Mouse (Mus musculus): ENCODE results near the gene Orai3.

The Orai3 gene

GRCm38 (mm10) chr7:127799211-127799610 lies 29.6 kb downstream of the Orai3 start:
- DNase-seq (ENCODE audit: low spot score) = no peak

DNA sequence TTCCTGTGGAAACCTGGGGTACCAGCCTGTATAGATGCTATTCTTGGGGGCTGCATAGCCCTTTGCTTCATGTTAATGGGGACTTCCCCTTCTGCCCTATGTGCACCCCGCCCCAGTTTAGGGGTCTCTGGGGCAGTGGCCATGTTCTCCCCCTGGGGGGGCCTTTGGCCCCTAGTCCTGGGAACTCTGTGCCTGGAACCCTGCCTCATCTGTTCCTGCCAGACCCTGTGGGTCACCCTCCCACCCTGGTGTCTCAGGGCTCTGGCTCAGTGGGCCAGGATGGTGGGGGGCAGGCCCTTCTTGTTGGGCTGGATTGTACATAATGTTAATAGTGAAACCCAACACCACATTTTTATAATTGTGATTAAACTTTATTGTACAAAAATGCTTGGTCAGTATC lies 30.1 kb downstream of the Orai3 start:
- DNase-seq (ENCODE audit: low spot score) = no peak

- peak; percentile 91 for DNase-seq (ENCODE audit: low spot score)
These were observed 30.9 kb downstream of the Orai3 start, which contains the start of gene Hsd3b7 for GRCm38 (mm10) chr7:127800435-127801009. TSS of gene Hsd3b7 (plus strand) at chr7:127800604.

DNA sequence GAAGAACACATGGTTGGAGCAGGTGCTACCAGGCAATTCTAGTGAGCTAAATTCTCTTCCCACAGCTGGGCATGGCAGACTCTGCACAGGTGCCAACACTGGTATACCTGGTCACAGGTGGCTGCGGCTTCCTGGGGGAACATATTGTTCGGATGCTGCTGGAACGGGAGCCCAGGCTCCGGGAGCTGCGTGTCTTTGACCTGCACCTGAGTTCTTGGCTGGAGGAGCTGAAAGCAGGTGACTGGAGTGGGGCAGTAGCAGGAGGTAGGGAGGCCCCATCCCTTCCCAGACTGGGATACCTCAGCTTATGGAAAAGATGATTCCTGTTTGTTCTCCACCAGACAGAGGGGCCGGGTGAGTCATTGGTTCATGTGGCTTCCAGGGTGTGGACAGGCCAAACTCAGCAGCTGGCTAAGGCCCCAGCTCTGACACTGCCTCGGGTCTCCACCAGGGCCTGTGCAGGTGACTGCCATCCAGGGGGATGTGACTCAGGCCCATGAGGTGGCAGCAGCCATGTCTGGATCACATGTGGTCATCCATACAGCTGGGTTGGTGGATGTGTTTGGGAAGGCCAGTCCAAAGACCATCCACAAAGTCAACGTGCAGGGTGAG lies 31.5 kb downstream of the Orai3 start:
- DNase-seq (ENCODE audit: low spot score) = no peak

DNA sequence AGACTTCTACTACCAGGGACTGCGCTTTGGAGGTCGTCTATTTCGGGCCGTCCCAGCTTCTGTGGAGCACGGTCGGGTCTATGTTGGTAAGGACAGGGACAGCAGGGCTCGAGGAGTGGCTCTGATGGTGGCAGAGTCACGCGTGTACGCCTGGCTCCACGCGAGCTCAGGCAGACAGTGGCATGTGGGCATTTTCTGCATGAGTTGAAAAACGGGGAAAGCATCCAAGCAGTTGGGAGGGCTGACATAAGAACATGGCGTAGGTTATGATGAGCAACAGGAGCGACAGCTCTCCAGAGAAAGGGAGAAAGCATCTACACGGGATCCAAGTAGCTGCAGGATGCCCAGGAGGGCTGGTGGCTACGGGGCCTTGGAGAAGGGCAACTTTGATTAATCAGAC lies 32.7 kb downstream of the Orai3 start:
- no peak for DNase-seq (ENCODE audit: low spot score)

- no peak for DNase-seq (ENCODE audit: low spot score)
These were observed 39.2 kb downstream of the Orai3 start for GRCm38 (mm10) chr7:127808821-127809220.

DNA sequence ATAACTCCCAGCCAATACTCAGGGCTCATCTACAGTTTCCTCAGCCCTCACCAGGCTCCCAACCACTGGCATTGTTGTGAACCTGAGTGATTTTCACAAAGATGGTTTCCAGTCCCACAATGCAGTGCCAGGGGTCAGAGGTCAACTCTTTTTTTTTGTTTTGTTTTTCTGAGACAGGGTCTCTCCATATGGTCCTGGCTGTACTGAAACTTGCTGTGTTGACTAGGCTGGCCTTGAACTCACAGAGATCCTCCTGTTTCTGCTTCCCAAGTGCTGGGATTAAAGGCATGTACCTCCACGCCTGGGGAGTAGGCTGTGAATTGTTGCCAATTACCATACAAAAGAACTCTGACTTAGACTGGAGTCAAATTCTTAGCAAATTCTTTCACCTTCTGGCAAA lies 40.2 kb downstream of the Orai3 start:
- DNase-seq (ENCODE audit: low spot score) = no peak

DNA sequence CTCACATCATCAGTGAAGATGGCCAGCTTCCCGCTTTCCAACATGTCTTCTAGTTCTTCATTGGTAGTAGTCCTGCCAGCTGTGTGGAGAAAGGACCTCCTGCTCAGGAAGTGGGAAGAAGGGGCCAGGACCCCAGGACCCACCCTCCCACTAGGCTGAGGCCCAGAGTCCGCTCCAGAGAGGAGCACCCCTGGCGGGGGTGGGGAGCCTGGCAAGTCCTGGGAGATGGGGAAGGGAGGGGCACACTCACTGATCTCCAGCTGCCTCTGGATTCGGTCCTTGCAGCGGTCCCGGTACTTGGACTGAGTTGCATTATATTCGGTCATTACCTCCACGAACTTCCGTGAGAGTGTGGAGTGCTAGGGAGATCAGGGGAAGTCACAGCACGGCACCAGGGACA lies 41.0 kb downstream of the Orai3 start:
- no peak for DNase-seq (ENCODE audit: low spot score)

- DNase-seq (ENCODE audit: low spot score) = no peak
These were observed 41.6 kb downstream of the Orai3 start for GRCm38 (mm10) chr7:127811240-127811639.

- DNase-seq (ENCODE audit: low spot score) = no peak
These were observed 42.7 kb downstream of the Orai3 start for GRCm38 (mm10) chr7:127812292-127812691.

GRCm38 (mm10) chr7:127813821-127814220 lies 44.2 kb downstream of the Orai3 start:
- no peak for DNase-seq (ENCODE audit: low spot score)

- no peak for DNase-seq (ENCODE audit: low spot score)
These were observed 44.8 kb downstream of the Orai3 start for GRCm38 (mm10) chr7:127814241-127814921.

DNA sequence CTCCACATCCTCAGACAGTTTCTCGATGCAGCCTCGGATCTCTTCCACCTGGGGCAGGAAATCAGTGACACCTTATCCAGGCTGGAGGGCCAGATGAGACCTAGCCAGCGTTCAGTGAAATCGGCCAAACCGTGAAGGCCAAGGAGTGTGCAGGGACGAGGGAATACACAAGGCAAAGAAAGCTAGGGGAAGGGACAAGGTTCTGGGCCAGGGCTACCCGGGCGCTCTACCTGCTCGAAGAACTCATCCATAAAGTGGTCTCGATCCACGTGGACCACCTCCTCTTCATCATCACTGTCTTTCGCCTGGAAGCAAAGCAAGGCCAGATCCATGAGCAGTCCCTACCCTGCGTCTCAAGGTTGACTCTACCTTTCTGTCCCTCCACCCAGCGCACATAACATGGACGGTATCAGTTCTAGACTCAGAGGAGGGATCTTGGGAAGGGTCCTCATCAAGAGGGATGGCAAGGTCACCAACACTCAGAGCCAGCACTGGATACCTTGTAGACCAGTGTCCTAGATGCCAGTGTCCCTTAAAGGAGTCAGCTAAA lies 45.6 kb downstream of the Orai3 start:
- no peak for DNase-seq (ENCODE audit: low spot score)

- no peak for DNase-seq (ENCODE audit: low spot score)
These were observed 46.6 kb downstream of the Orai3 start for GRCm38 (mm10) chr7:127815954-127816821.

GRCm38 (mm10) chr7:127817053-127817452 lies 47.4 kb downstream of the Orai3 start:
- no peak for DNase-seq (ENCODE audit: low spot score)

- DNase-seq (ENCODE audit: low spot score) = no peak
These were observed 48.2 kb downstream of the Orai3 start for GRCm38 (mm10) chr7:127817776-127818175.

- no peak for DNase-seq (ENCODE audit: low spot score)
These were observed 51.4 kb downstream of the Orai3 start for GRCm38 (mm10) chr7:127820836-127821509.

DNA sequence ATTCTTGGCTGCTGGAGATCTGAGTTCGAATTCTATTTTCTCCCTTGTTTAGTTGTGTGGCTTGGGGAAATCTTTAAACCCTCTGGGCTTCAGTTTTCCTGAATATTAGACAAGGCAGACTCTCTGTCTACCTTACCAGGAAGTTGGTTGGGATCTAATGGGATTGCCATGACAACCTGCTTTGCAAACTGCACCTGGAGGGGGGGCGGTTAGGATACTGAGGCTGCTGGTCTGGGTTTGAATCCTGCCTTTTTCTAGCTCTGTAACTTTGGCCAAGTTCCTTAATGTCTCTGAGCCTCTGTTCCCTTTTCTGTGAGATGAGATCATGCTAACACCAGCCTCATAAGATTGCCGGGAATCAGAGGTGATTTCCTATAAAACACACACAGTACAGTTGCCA lies 52.9 kb downstream of the Orai3 start:
- no peak for DNase-seq (ENCODE audit: low spot score)

GRCm38 (mm10) chr7:127823236-127824171 lies 53.9 kb downstream of the Orai3 start:
- DNase-seq (ENCODE audit: low spot score) = no peak

- no peak for DNase-seq (ENCODE audit: low spot score)
These were observed 54.7 kb downstream of the Orai3 start, which contains the start of the genes Stx4a and Stx1b for GRCm38 (mm10) chr7:127824176-127824871. TSS of gene Stx4a (plus strand) at chr7:127824294. TSS of gene Stx1b (minus strand) at chr7:127824549.
